Mouse (Mus musculus) forebrain, embryonic 14.5 days (tissue): ENCODE measurements around the gene H2-DMa. TPM values are rescaled to one million over a fixed set of nuclear protein-coding genes. Genes with fewer than 3 reads are reported as not detected.

ENCODE experiments used
- ATAC-seq: fragments of 200-750 bp; cut with Nextera tagmentation; 2 replicates; pipeline ENCODE4 v1.8.0; 2017; ENCODE audit warnings: mild to moderate bottlenecking, moderate library complexity
- DNase-seq: peaks from one replicate; pipeline ENCODE4 v3.0.0-alpha.2; 2015; ENCODE audit warnings: low spot score
- H3K27ac ChIP-seq: fragments of 300-500 bp; sonication (generic); 2 replicates; pipeline ENCODE4 v1.5.1; 2014; ENCODE audit warnings: low read depth, mild to moderate bottlenecking, control low read depth, low read length, moderate library complexity
- H3K27me3 ChIP-seq: fragments of 300-500 bp; sonication (generic); replicated peaks from 2 replicates; pipeline ENCODE4 v1.6.1; 2014; ENCODE audit warnings: low read length, control low read depth, mixed read lengths; ENCODE audit not compliant: control insufficient read depth, insufficient read depth
- H3K36me3 ChIP-seq: fragments of 300-500 bp; sonication (generic); 2 replicates; pipeline ENCODE4 v1.6.1; 2014; ENCODE audit warnings: low read length, control low read depth; ENCODE audit not compliant: control insufficient read depth, insufficient read depth
- H3K4me1 ChIP-seq: fragments of 300-500 bp; sonication (generic); 2 replicates; pipeline ENCODE4 v1.6.1; 2014; ENCODE audit warnings: antibody characterized with exemption, low read length, control low read depth; ENCODE audit not compliant: control insufficient read depth, insufficient read depth
- H3K4me2 ChIP-seq: fragments of 300-500 bp; sonication (generic); 2 replicates; pipeline ENCODE4 v1.6.1; 2014; ENCODE audit warnings: mild to moderate bottlenecking, control low read depth, low read length
- H3K4me3 ChIP-seq: fragments of 300-500 bp; sonication (generic); 2 replicates; pipeline ENCODE4 v1.5.1; 2014; ENCODE audit warnings: low read depth, low read length, control low read depth
- H3K9ac ChIP-seq: fragments of 300-500 bp; sonication (generic); 2 replicates; pipeline ENCODE4 v1.6.1; 2014; ENCODE audit warnings: mild to moderate bottlenecking, low read length, control low read depth, moderate library complexity
- H3K9me3 ChIP-seq: fragments of 300-500 bp; sonication (generic); replicated peaks from 2 replicates; pipeline ENCODE4 v1.6.1; 2016; ENCODE audit warnings: low read length, control low read depth, mixed read lengths; ENCODE audit not compliant: control insufficient read depth
- WGBS: fragments of 180-500 bp; shearing (Covaris S2); extraction: QIAGEN DNeasy Blood & Tissue Kit; methylation state at CpG from one replicate; pipeline ENCODE4 v1.1.7; 2014; 5-methylcytosine and 5-hydroxymethylcytosine counted together
- polyA plus RNA-seq: library from polyadenylated mRNA; unstranded; fragments of >200 nt; fragmentation: Nextera tagmentation; extraction: Ambion mirVana; gene quantifications from 2 replicates; pipeline ENCODE4 v1.2.1, GENCODE M21; 2014

H2-DMa gene
- polyA plus RNA-seq, 1 experiment from 2014 or later = 11.6 TPM

DNA sequence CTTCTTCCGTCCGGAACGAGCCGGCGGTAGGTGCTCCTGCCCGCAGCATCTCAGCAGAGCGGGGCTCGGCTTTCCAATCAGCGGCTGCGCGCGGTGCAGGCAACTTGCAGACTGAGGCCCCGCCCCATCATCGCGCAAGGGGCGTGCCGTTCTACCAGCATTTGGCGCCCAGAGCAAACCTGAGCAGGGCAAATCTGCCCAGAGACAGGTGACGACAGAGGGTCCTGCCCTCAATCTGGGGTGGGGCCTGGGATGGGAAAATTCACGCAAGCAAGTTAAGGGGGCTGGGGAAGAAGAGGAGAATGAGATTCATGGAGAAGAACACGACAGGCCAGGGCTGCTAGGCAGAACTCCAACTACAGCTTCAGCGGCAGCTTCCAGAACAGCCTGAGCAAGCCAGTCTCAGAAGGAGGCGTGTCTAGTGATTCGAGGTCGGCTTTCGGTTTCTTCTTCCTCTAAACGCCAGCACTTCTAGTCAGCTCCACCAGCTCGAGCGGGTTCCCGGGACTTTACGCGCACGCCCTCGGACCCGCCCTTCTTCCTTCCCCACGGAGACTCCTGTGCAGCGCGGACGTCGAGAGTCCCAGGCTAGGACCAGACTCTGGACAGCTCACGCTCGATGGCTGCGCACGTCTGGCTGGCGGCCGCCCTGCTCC, 68.0 kb downstream of the H2-DMa start, which contains the start of the genes Tap1 and Psmb9:
TSS of gene Tap1 (plus strand) at position 293 of the 656 bp plus-strand sequence.
TSS of gene Psmb9 (minus strand) at position 504 of the 656 bp plus-strand sequence.
- Histone ChIP-seq H3K4me2 (peak within 1 kb of the TSS; percentile 78), H3K9me3 (no peaks in the 10 kb centered on the region), H3K4me1 (peaks cover 9% of the 10 kb centered on the region), H3K27ac (no peak within 1 kb of the TSS), H3K9ac (peak within 1 kb of the TSS; percentile 61), H3K36me3 (no peaks in the 10 kb centered on the region), H3K27me3 (peaks cover 36% of the 10 kb centered on the region), H3K4me3 (peak within 1 kb of the TSS; percentile 39)
- DNase-seq (peak; percentile 96), ATAC-seq (peak; percentile 98)
- under 1% methylated on average over 46 of the region's 46 CpGs for WGBS

DNA sequence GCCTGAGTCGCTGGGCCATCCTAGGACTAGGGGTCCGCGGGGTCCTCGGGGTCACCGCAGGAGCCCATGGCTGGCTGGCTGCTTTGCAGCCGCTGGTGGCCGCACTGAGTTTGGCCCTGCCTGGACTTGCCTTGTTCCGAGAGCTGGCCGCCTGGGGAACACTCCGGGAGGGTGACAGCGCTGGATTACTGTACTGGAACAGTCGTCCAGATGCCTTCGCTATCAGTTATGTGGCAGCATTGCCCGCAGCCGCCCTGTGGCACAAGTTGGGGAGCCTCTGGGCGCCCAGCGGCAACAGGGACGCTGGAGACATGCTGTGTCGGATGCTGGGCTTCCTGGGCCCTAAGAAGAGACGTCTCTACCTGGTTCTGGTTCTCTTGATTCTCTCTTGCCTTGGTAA, 68.7 kb downstream of the H2-DMa start:
- Histone ChIP-seq H3K4me2 (peak overlapping the region; percentile 78), H3K36me3 (no peaks in the 10 kb centered on the region), H3K27me3 (peaks cover 42% of the 10 kb centered on the region), H3K9ac (peak overlapping the region; percentile 61), H3K27ac (no peak overlapping the region), H3K9me3 (no peaks in the 10 kb centered on the region), H3K4me3 (peak overlapping the region; percentile 39), H3K4me1 (peaks cover 9% of the 10 kb centered on the region)
- peak; percentile 8; the same call in 1 of the 2 replicates for ATAC-seq
- DNase-seq = no peak
- WGBS = 3% methylated on average over 20 of the region's 20 CpGs

Other genes with a start within 250 kb of the H2-DMa start
- not detected in 2 replicates for gene Gm7029, start 245.7 kb upstream of the H2-DMa start, polyA plus RNA-seq
- 3.8 and 4.6 TPM in 2 replicates for gene Kifc1, start 228.9 kb upstream of the H2-DMa start, polyA plus RNA-seq
- 0.28 TPM in 1 of 2 replicates, not detected in the other for gene Platr17, start 214.4 kb upstream of the H2-DMa start, polyA plus RNA-seq
- gene Daxx, start 210.1 kb upstream of the H2-DMa start, polyA plus RNA-seq = 43.3 and 48.0 TPM in 2 replicates
- 14.1 and 17.7 TPM in 2 replicates for gene Tapbp, start 203.6 kb upstream of the H2-DMa start, polyA plus RNA-seq
- gene Zbtb22, start 203.6 kb upstream of the H2-DMa start, polyA plus RNA-seq = 12.3 and 12.6 TPM in 2 replicates
- 27.2 and 36.0 TPM in 2 replicates for gene Rgl2, start 190.0 kb upstream of the H2-DMa start, polyA plus RNA-seq
- gene Pfdn6, start 179.2 kb upstream of the H2-DMa start, polyA plus RNA-seq = 185 and 192 TPM in 2 replicates
- gene Wdr46, start 178.9 kb upstream of the H2-DMa start, polyA plus RNA-seq = 10.5 and 14.6 TPM in 2 replicates
- gene B3galt4, start 168.1 kb upstream of the H2-DMa start, polyA plus RNA-seq = 6.0 and 6.7 TPM in 2 replicates
- gene Vps52, start 163.7 kb upstream of the H2-DMa start, polyA plus RNA-seq = 41.6 and 50.4 TPM in 2 replicates
- 1,022 and 1,419 TPM in 2 replicates for gene Rps18, start 163.5 kb upstream of the H2-DMa start, polyA plus RNA-seq
- gene H2-K1, start 119.2 kb upstream of the H2-DMa start, polyA plus RNA-seq = 11.6 and 14.2 TPM in 2 replicates
- 6.7 and 7.4 TPM in 2 replicates for gene Ring1, start 94.9 kb upstream of the H2-DMa start, polyA plus RNA-seq
- 60.2 and 75.4 TPM in 2 replicates for gene H2-Ke6, start 91.5 kb upstream of the H2-DMa start, polyA plus RNA-seq
- gene Slc39a7, start 87.9 kb upstream of the H2-DMa start, polyA plus RNA-seq = 78.3 and 84.1 TPM in 2 replicates
- gene Rxrb, start 87.7 kb upstream of the H2-DMa start, polyA plus RNA-seq = 21.4 and 27.7 TPM in 2 replicates
- gene Col11a2, start 80.1 kb upstream of the H2-DMa start, polyA plus RNA-seq = 0.95 and 1.6 TPM in 2 replicates
- gene H2-Oa, start 27.2 kb upstream of the H2-DMa start, polyA plus RNA-seq = 0.22 TPM in 1 of 2 replicates, not detected in the other
- gene Brd2, start 3.1 kb downstream of the H2-DMa start, polyA plus RNA-seq = 118 and 137 TPM in 2 replicates
- 0.18 and 0.36 TPM in 2 replicates for gene H2-DMb2, start 23.8 kb downstream of the H2-DMa start, polyA plus RNA-seq
- 0.66 and 1.2 TPM in 2 replicates for gene H2-DMb1, start 33.5 kb downstream of the H2-DMa start, polyA plus RNA-seq
- 1.1 and 1.2 TPM in 2 replicates for gene Tap1, start 68.0 kb downstream of the H2-DMa start, polyA plus RNA-seq
- 0.58 and 1.0 TPM in 2 replicates for gene Psmb9, start 68.2 kb downstream of the H2-DMa start, polyA plus RNA-seq
- 1.8 and 2.7 TPM in 2 replicates for gene Psmb8, start 78.2 kb downstream of the H2-DMa start, polyA plus RNA-seq
- gene Tap2, start 84.0 kb downstream of the H2-DMa start, polyA plus RNA-seq = 0.28 and 0.61 TPM in 2 replicates
- gene H2-Ob, start 119.4 kb downstream of the H2-DMa start, polyA plus RNA-seq = 0.18 TPM in 1 of 2 replicates, not detected in the other
- gene H2-Ab1, start 138.1 kb downstream of the H2-DMa start, polyA plus RNA-seq = 1.4 and 2.1 TPM in 2 replicates
- 0.25 and 0.27 TPM in 2 replicates for gene H2-Aa, start 168.3 kb downstream of the H2-DMa start, polyA plus RNA-seq
- gene H2-Eb1, start 186.3 kb downstream of the H2-DMa start, polyA plus RNA-seq = 0.85 and 1.4 TPM in 2 replicates
- not detected in 2 replicates for gene H2-Eb2, start 206.1 kb downstream of the H2-DMa start, polyA plus RNA-seq
- gene Btnl2, start 235.3 kb downstream of the H2-DMa start, polyA plus RNA-seq = not detected in 2 replicates